Comparison of ENCODE assay signal across 26 mouse cellular contexts in the genomic region with DNA sequence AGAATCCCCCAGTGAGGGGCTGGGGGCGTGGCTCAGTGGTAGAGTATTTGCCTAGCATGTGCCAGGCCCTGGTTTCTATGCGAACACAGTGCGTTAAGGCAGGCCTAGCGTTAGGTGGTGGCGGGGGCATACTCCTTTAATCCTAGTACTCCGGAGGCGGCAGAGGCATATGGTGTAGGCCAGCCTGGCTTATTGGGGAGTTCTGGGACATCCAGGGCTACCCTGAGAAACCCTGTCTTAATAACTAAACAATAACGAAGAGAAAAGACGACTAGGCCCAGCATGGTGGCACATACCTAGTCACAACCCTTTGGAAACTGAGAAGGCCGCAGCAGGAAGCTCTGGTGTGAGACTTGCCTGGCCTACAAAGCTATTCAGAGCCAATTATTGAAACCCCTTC. TPM values are rescaled to one million over a fixed set of nuclear protein-coding genes. Genes with fewer than 3 reads are reported as not detected.
"Had no signal": no experiment of that assay in that cellular context is flagged by ENCODE, and none has a peak within 500 bp of the region (broad histone marks: within the 10 kb centered on the region; RNA-seq: fewer than 3 reads in every experiment).

No protein-coding gene starts in this region.

- H3K4me3 ChIP-seq: liver, embryonic 15.5 days; midbrain, embryonic 10.5 days; midbrain, embryonic 13.5 days; myocyte; neural tube, embryonic 13.5 days; neural tube, embryonic 15.5 days; stomach, embryonic 15.5 days had no signal

- H3K27me3 ChIP-seq: liver, embryonic 15.5 days; midbrain, embryonic 13.5 days; neural tube, embryonic 13.5 days; neural tube, embryonic 15.5 days; stomach, embryonic 15.5 days had no signal

- DNase-seq: lung, adult 18-20 months; lung, embryonic 14.5 days; lung, postnatal 10 days; lung, postnatal 4 days; retina, postnatal 1 day; right cerebral cortex, adult 18-20 months; right cerebral cortex, postnatal 25 days; right cerebral cortex, postnatal 4 days; spleen, adult 18-20 months; thymus, adult 2 months; thymus, postnatal 25 days; thymus, postnatal 4 days had no signal

- H3K9me3 ChIP-seq: liver, embryonic 15.5 days; midbrain, embryonic 13.5 days; neural tube, embryonic 13.5 days; neural tube, embryonic 15.5 days; stomach, embryonic 15.5 days had no signal

- H3K36me3 ChIP-seq: liver, embryonic 15.5 days; midbrain, embryonic 10.5 days; midbrain, embryonic 13.5 days; neural tube, embryonic 13.5 days; neural tube, embryonic 15.5 days; stomach, embryonic 15.5 days had no signal

- H3K4me2 ChIP-seq: liver, embryonic 15.5 days; lung, embryonic 14.5 days; midbrain, embryonic 13.5 days; neural tube, embryonic 13.5 days; neural tube, embryonic 15.5 days; stomach, embryonic 15.5 days had no signal

- ATAC-seq: midbrain, embryonic 13.5 days; midbrain, embryonic 16.5 days had no signal

- H3K9ac ChIP-seq: liver, embryonic 15.5 days; lung, embryonic 14.5 days; midbrain, embryonic 13.5 days; neural tube, embryonic 13.5 days; neural tube, embryonic 15.5 days; stomach, embryonic 15.5 days had no signal

- H3K27ac ChIP-seq: midbrain, embryonic 10.5 days; midbrain, embryonic 13.5 days; neural tube, embryonic 13.5 days; neural tube, embryonic 15.5 days; stomach, embryonic 15.5 days; stomach, postnatal 0 days had no signal

RNA-seq across cellular contexts. Expression of gene Apoc1, which starts 4.4 kb away (rescaled TPM):
- polyA plus RNA-seq: myocyte; small intestine, adult 2 months had no signal

RNA-seq across cellular contexts. Expression of gene Apoc4, which starts 6.8 kb away (rescaled TPM):
- polyA plus RNA-seq: midbrain, embryonic 10.5 days; midbrain, embryonic 13.5 days; midbrain, embryonic 16.5 days; myocyte; neural tube, embryonic 11.5 days; testis, adult 2 months had no signal

RNA-seq across cellular contexts. Expression of gene Gm44805, which starts 6.9 kb away (rescaled TPM):
- polyA plus RNA-seq: lung, embryonic 14.5 days; lung, embryonic 16.5 days; midbrain, embryonic 10.5 days; midbrain, embryonic 13.5 days; midbrain, embryonic 16.5 days; myocyte; neural tube, embryonic 11.5 days; neural tube, embryonic 13.5 days; neural tube, embryonic 15.5 days; stomach, embryonic 15.5 days; stomach, postnatal 0 days; testis, adult 2 months; thymus, adult 2 months; urinary bladder, adult 2 months had no signal

RNA-seq across cellular contexts. Expression of gene Apoc2, which starts 10.4 kb away (rescaled TPM):
- polyA plus RNA-seq: midbrain, embryonic 16.5 days; myocyte had no signal
